ENCODE assay signal across 8 mouse cellular contexts in the genomic region with DNA sequence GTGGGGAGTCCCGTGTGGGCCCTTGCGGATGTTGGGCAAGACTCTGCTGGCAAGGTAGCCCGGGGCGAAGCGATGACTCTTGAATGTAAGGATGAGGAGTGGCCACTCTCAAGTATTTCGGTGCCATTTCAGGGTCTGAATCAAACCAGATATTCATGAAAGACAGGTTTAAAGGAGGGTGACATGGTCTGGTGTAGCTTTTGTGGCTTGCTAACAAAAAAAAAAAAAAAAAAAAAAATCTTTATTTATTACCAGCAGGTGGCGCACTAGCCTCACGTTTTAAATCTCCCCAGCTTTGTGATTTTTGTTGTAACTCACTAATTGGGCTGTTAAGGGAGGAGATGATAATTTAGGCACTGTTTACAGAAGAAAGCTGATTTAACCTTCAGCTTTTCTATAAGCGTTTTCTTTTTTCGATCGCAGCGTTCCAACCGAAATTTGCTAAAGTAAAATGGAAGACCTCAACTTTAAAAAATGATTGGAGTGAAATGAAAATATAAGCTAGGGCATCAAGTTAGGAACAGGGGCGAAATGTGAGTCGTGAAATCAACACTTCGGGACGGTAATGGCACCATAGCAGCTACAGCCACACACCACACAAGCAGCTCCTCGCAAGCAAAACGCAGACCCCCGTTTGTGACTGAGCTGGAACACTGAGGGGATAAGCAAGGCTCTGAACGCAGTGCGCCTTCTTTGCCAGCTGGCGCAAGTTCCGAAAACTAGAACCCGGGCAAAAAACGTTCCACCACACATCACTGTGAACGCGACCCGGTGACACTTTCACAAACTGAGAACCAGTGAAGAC. TPM values are rescaled to one million over a fixed set of nuclear protein-coding genes. Genes with fewer than 3 reads are reported as not detected.
DNase-seq lines count a peak whose midpoint lies in the region; ATAC-seq and TF ChIP-seq lines count a peak whose summit lies in the region.

No protein-coding gene starts in this region.

- H3K4me3 ChIP-seq in heart, postnatal 0 days (ENCODE audit: low read depth, low read length): peak overlapping the region; percentile 33
- H3K4me3 ChIP-seq in liver, embryonic 16.5 days (ENCODE audit: low read depth, low read length): no peak overlapping the region

- ATAC-seq in frontal cortex, adult (ENCODE audit: low TSS enrichment): peak; percentile 34; the same call in 1 of the 2 replicates
- no peak for ATAC-seq in heart, postnatal 0 days (ENCODE audit: insufficient read depth, low read depth)
- ATAC-seq in liver, embryonic 16.5 days (ENCODE audit: low read depth): no peak

- 45% methylated on average over 29 of the region's 29 CpGs for WGBS in heart, postnatal 0 days
- 50% methylated on average over 29 of the region's 29 CpGs for WGBS in liver, embryonic 16.5 days (ENCODE audit: insufficient replicate concordance)

- no peaks in the 10 kb centered on the region for H3K36me3 ChIP-seq in heart, postnatal 0 days (replicated peaks; ENCODE audit: control insufficient read depth, insufficient read depth, low read length)
- H3K36me3 ChIP-seq in liver, embryonic 16.5 days (ENCODE audit: control insufficient read depth, insufficient read depth): no peaks in the 10 kb centered on the region
- H3K36me3 ChIP-seq in splenic B cell, adult 2 months (ENCODE audit: control insufficient read depth, insufficient read depth, low read length, poor library complexity, severe bottlenecking): no peaks in the 10 kb centered on the region

- peak; percentile 44 for TF ChIP-seq CTCF in heart, postnatal 0 days (IDR thresholded peaks at IDR 0.05; ENCODE audit: low read depth)

- no peak for DNase-seq in frontal cortex, postnatal 14 days (ENCODE audit: low spot score in 2 of 2)
- peak; percentile 81 for DNase-seq in A20 (ENCODE audit: low read depth, low spot score)
- DNase-seq in brain, embryonic 18.5 days (ENCODE audit: low read depth, low spot score): peak; percentile 50
- DNase-seq in heart, postnatal 0 days (ENCODE audit: low spot score): peak; percentile 29
- peak; percentile 23 for DNase-seq in splenic B cell, adult 2 months (ENCODE audit: low read depth, low spot score)
- no peak for DNase-seq in spleen, postnatal 10 days (ENCODE audit: low spot score in 2 of 2)

- H3K9me3 ChIP-seq in heart, postnatal 0 days (replicated peaks; ENCODE audit: control insufficient read depth, low read length): no peaks in the 10 kb centered on the region
- H3K9me3 ChIP-seq in liver, embryonic 16.5 days (replicated peaks; ENCODE audit: control insufficient read depth, low read length): no peaks in the 10 kb centered on the region

- no peaks in the 10 kb centered on the region for H3K4me1 ChIP-seq in heart, postnatal 0 days (ENCODE audit: control insufficient read depth, insufficient read depth)
- H3K4me1 ChIP-seq in liver, embryonic 16.5 days (ENCODE audit: control insufficient read depth, low read depth, low read length): no peaks in the 10 kb centered on the region

- no peak for TF ChIP-seq EP300 in heart, postnatal 0 days (IDR thresholded peaks at IDR 0.05; ENCODE audit: low read depth)

- H3K27me3 ChIP-seq in heart, postnatal 0 days (ENCODE audit: control insufficient read depth, insufficient read depth, low read length): peaks cover 3% of the 10 kb centered on the region; the same call in 1 of the 2 replicates
- H3K27me3 ChIP-seq in liver, embryonic 16.5 days (ENCODE audit: control insufficient read depth, insufficient read depth, low read depth, low read length): no peaks in the 10 kb centered on the region
- H3K27me3 ChIP-seq in splenic B cell, adult 2 months (ENCODE audit: control insufficient read depth, insufficient read depth, low read length, poor library complexity, severe bottlenecking): no peaks in the 10 kb centered on the region

- no peak overlapping the region for H3K9ac ChIP-seq in heart, postnatal 0 days (replicated peaks; ENCODE audit: low read depth, low read length)
- no peak overlapping the region for H3K9ac ChIP-seq in liver, embryonic 16.5 days (ENCODE audit: low read depth, low read length)

- no peak overlapping the region for H3K27ac ChIP-seq in heart, postnatal 0 days (ENCODE audit: low read depth)
- H3K27ac ChIP-seq in liver, embryonic 16.5 days (ENCODE audit: low read length): no peak overlapping the region

- H3K4me2 ChIP-seq in heart, postnatal 0 days (ENCODE audit: low read depth, low read length): peak overlapping the region; percentile 55
- H3K4me2 ChIP-seq in liver, embryonic 16.5 days (ENCODE audit: low read depth, low read length): 0 out of 2 replicates have a peak overlapping the region, but pooled peaks have one; percentile 3

RNA-seq across cellular contexts. Expression of a gene that starts 16.8 kb away (rescaled TPM):
- total RNA-seq in heart, postnatal 0 days (2014; rRNA removed; ENCODE audit: low replicate concordance): not detected in 2 replicates
- polyA plus RNA-seq in heart, postnatal 0 days (2015; fragmentation: Nextera tagmentation; extraction: Ambion mirVana): 0.05 and 0.08 TPM in 2 replicates
- polyA plus RNA-seq in liver, embryonic 16.5 days (2015; fragmentation: Nextera tagmentation; extraction: Ambion mirVana): 0.02 TPM in 1 of 2 replicates, not detected in the other

RNA-seq across cellular contexts. Expression of a gene that starts 49.9 kb away (rescaled TPM):
- 8.5 and 11.7 TPM in 2 replicates for total RNA-seq in heart, postnatal 0 days (2014; rRNA removed; ENCODE audit: low replicate concordance)
- polyA plus RNA-seq in heart, postnatal 0 days (2015; fragmentation: Nextera tagmentation; extraction: Ambion mirVana): 6.1 and 6.6 TPM in 2 replicates
- 2.3 and 3.6 TPM in 2 replicates for polyA plus RNA-seq in liver, embryonic 16.5 days (2015; fragmentation: Nextera tagmentation; extraction: Ambion mirVana)

RNA-seq across cellular contexts. Expression of a gene that starts 50.3 kb away (rescaled TPM):
- 15.4 and 46.2 TPM in 2 replicates for total RNA-seq in heart, postnatal 0 days (2014; rRNA removed; ENCODE audit: low replicate concordance)
- 9.0 and 10.3 TPM in 2 replicates for polyA plus RNA-seq in heart, postnatal 0 days (2015; fragmentation: Nextera tagmentation; extraction: Ambion mirVana)
- 19.6 and 20.5 TPM in 2 replicates for polyA plus RNA-seq in liver, embryonic 16.5 days (2015; fragmentation: Nextera tagmentation; extraction: Ambion mirVana)

Comparison
In these comparisons a context has a peak if more than half of its experiments do, and no peak if none do; other contexts are left out.
1. DNase-seq: peak in A20 (single experiment), brain, embryonic 18.5 days (single experiment), heart, postnatal 0 days (single experiment) and splenic B cell, adult 2 months (single experiment); none in frontal cortex, postnatal 14 days (0 of 2) and spleen, postnatal 10 days (0 of 2).